Comparison of ENCODE assay signal across 22 mouse cellular contexts in the genomic region with DNA sequence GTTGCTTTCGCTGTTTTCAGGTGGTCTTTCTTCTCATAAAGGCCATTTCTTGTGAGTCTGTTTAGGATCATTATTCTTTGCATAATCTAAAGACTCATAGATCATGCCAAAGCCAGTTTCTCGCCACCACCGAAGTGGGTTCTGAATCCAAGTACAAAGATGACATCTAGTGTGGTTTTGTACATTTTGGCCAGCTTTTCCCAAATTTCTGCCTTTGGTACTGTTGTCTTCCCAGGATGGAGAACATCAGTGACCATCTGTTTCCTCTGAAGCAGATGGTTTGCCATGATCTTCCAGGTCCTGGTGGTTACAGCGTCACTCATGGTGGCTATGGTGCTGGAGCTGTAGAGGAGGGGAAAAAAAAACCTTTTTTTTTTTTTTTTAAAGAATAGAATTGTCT. TPM values are rescaled to one million over a fixed set of nuclear protein-coding genes. Genes with fewer than 3 reads are reported as not detected.
DNase-seq lines count a peak whose midpoint lies in the region; ATAC-seq and TF ChIP-seq lines count a peak whose summit lies in the region.
"Had no signal": no experiment of that assay in that cellular context is flagged by ENCODE, and none has a peak within 500 bp of the region (broad histone marks: within the 10 kb centered on the region; RNA-seq: fewer than 3 reads in every experiment).

No protein-coding gene starts in this region.

- ATAC-seq in forebrain, embryonic 14.5 days = no peak
- ATAC-seq in forebrain, embryonic 16.5 days = no peak
- no peak for ATAC-seq in hindbrain, postnatal 0 days
- ATAC-seq: activated CD4-positive, CD25-positive, alpha-beta regulatory T cell, adult 4 months; forebrain, embryonic 15.5 days; midbrain, embryonic 13.5 days had no signal

- no peak overlapping the region for H3K4me2 ChIP-seq in forebrain, embryonic 14.5 days (ENCODE audit: low read length)
- H3K4me2 ChIP-seq in forebrain, embryonic 16.5 days (ENCODE audit: low read length) = no peak overlapping the region
- no peak overlapping the region for H3K4me2 ChIP-seq in hindbrain, postnatal 0 days (ENCODE audit: low read depth, low read length)
- H3K4me2 ChIP-seq: embryonic facial prominence, embryonic 13.5 days; forebrain, embryonic 15.5 days; heart, embryonic 11.5 days; hindbrain, embryonic 13.5 days; kidney, embryonic 15.5 days; midbrain, embryonic 13.5 days had no signal

- peak; percentile 9 for DNase-seq in forebrain, embryonic 14.5 days (ENCODE audit: low spot score)
- peak; percentile 69 for DNase-seq in cerebellum, adult 11 months
- DNase-seq in cerebellum, postnatal 10 days = peak; percentile 51 to 57
- DNase-seq in layer of hippocampus, adult 9-11 months = peak; percentile 53
- DNase-seq in lung, postnatal 25 days (ENCODE audit: low spot score) = no peak
- DNase-seq in hindbrain, postnatal 0 days (ENCODE audit: low spot score) = no peak
- DNase-seq in embryo, embryonic 10.5 days (ENCODE audit: low spot score) = no peak
- DNase-seq: adrenal gland, postnatal 10 days; heart, postnatal 10 days; spleen, adult 18-20 months; thymus, postnatal 36 days had no signal

- no peaks in the 10 kb centered on the region for H3K9me3 ChIP-seq in forebrain, embryonic 14.5 days (replicated peaks; ENCODE audit: control insufficient read depth, low read length)
- no peaks in the 10 kb centered on the region for H3K9me3 ChIP-seq in forebrain, embryonic 16.5 days (ENCODE audit: control insufficient read depth, low read length)
- H3K9me3 ChIP-seq in hindbrain, postnatal 0 days (ENCODE audit: low read length) = no peaks in the 10 kb centered on the region
- H3K9me3 ChIP-seq: embryonic facial prominence, embryonic 13.5 days; G1E; hindbrain, embryonic 13.5 days; midbrain, embryonic 13.5 days had no signal

- H3K9ac ChIP-seq in forebrain, embryonic 14.5 days (ENCODE audit: low read length) = no peak overlapping the region
- no peak overlapping the region for H3K9ac ChIP-seq in forebrain, embryonic 16.5 days (replicated peaks; ENCODE audit: low read depth, low read length)
- H3K9ac ChIP-seq in hindbrain, postnatal 0 days (replicated peaks; ENCODE audit: low read length) = no peak overlapping the region
- H3K9ac ChIP-seq: embryonic facial prominence, embryonic 13.5 days; forebrain, embryonic 15.5 days; hindbrain, embryonic 13.5 days; kidney, embryonic 15.5 days; liver, embryonic 14.5 days; midbrain, embryonic 13.5 days had no signal

- no peak overlapping the region for H3K4me3 ChIP-seq in forebrain, embryonic 14.5 days (ENCODE audit: low read depth, low read length)
- H3K4me3 ChIP-seq in forebrain, embryonic 16.5 days (replicated peaks; ENCODE audit: low read length) = no peak overlapping the region
- H3K4me3 ChIP-seq in hindbrain, postnatal 0 days (ENCODE audit: low read length) = no peak overlapping the region
- H3K4me3 ChIP-seq: embryonic facial prominence, embryonic 13.5 days; forebrain, embryonic 15.5 days; hindbrain, embryonic 13.5 days; kidney, embryonic 15.5 days; midbrain, embryonic 13.5 days; myocyte had no signal

- no peak for TF ChIP-seq CTCF in hindbrain, postnatal 0 days (IDR thresholded peaks at IDR 0.05; ENCODE audit: low read depth)

- H3K27me3 ChIP-seq in forebrain, embryonic 14.5 days (replicated peaks; ENCODE audit: control insufficient read depth, insufficient read depth, low read length) = no peaks in the 10 kb centered on the region
- H3K27me3 ChIP-seq in forebrain, embryonic 16.5 days (replicated peaks; ENCODE audit: control insufficient read depth, insufficient read depth, low read length) = no peaks in the 10 kb centered on the region
- H3K27me3 ChIP-seq in hindbrain, postnatal 0 days (ENCODE audit: insufficient read depth, low read length) = no peaks in the 10 kb centered on the region
- H3K27me3 ChIP-seq: embryonic facial prominence, embryonic 13.5 days; forebrain, embryonic 15.5 days; hindbrain, embryonic 13.5 days; kidney, embryonic 15.5 days; midbrain, embryonic 13.5 days had no signal

- H3K36me3 ChIP-seq in forebrain, embryonic 14.5 days (ENCODE audit: control insufficient read depth, insufficient read depth, low read length) = peaks cover 48% of the 10 kb centered on the region
- H3K36me3 ChIP-seq in forebrain, embryonic 16.5 days (ENCODE audit: control insufficient read depth, insufficient read depth) = peaks cover 18% of the 10 kb centered on the region
- peaks cover 12% of the 10 kb centered on the region; the same call in 1 of the 2 replicates for H3K36me3 ChIP-seq in hindbrain, postnatal 0 days (ENCODE audit: insufficient read depth, low read length)

- 92% methylated on average over 4 of the region's 4 CpGs for WGBS in forebrain, embryonic 14.5 days
- WGBS in forebrain, embryonic 16.5 days = 65% methylated on average over 4 of the region's 4 CpGs
- 83% methylated on average over 4 of the region's 4 CpGs for WGBS in hindbrain, postnatal 0 days

- no peaks in the 10 kb centered on the region for H3K4me1 ChIP-seq in forebrain, embryonic 14.5 days (ENCODE audit: control insufficient read depth, insufficient read depth, low read length)
- H3K4me1 ChIP-seq in forebrain, embryonic 16.5 days (replicated peaks; ENCODE audit: control insufficient read depth, insufficient read depth, low read length) = no peaks in the 10 kb centered on the region
- H3K4me1 ChIP-seq in hindbrain, postnatal 0 days (ENCODE audit: insufficient read depth, low read length) = no peaks in the 10 kb centered on the region
- H3K4me1 ChIP-seq: embryonic facial prominence, embryonic 13.5 days; forebrain, embryonic 15.5 days; hindbrain, embryonic 13.5 days; kidney, embryonic 15.5 days; midbrain, embryonic 13.5 days had no signal

- no peak overlapping the region for H3K27ac ChIP-seq in forebrain, embryonic 14.5 days (ENCODE audit: low read depth, low read length)
- H3K27ac ChIP-seq in forebrain, embryonic 16.5 days (ENCODE audit: low read length) = no peak overlapping the region
- no peak overlapping the region for H3K27ac ChIP-seq in hindbrain, postnatal 0 days
- H3K27ac ChIP-seq: embryonic facial prominence, embryonic 13.5 days; forebrain, embryonic 15.5 days; hindbrain, embryonic 13.5 days; kidney, embryonic 15.5 days; liver, embryonic 14.5 days; midbrain, embryonic 13.5 days had no signal

RNA-seq across cellular contexts. Expression of gene Tut4, which starts 25.0 kb away (rescaled TPM):
- 40.7 and 46.4 TPM in 2 replicates for polyA plus RNA-seq in forebrain, embryonic 14.5 days (2014; fragmentation: Nextera tagmentation; extraction: Ambion mirVana)
- polyA plus RNA-seq in forebrain, embryonic 16.5 days (2015; fragmentation: Nextera tagmentation; extraction: Ambion mirVana) = 66.1 and 66.8 TPM in 2 replicates
- total RNA-seq in hindbrain, postnatal 0 days (2014; rRNA removed) = 38.2 and 50.4 TPM in 2 replicates
- 40.4 and 46.8 TPM in 2 replicates for polyA plus RNA-seq in hindbrain, postnatal 0 days (2015; fragmentation: Nextera tagmentation; extraction: Ambion mirVana)

Comparison
In these comparisons a context has a peak if more than half of its experiments do, and no peak if none do; other contexts are left out.
1. DNase-seq: peak in forebrain, embryonic 14.5 days (single experiment), cerebellum, adult 11 months (single experiment), cerebellum, postnatal 10 days (2 of 2) and layer of hippocampus, adult 9-11 months (single experiment); none in lung, postnatal 25 days (single experiment), hindbrain, postnatal 0 days (single experiment) and embryo, embryonic 10.5 days (single experiment).